Mouse (Mus musculus) CH12.LX (cell line): ENCODE measurements around the gene Tcp10c. TPM values are rescaled to one million over a fixed set of nuclear protein-coding genes. Genes with fewer than 3 reads are reported as not detected.
"Not testable (repeated sequence)": the region's sequence is repeated elsewhere in the genome, so short reads cannot be mapped to it uniquely, and the experiment has no call there.

ENCODE experiments used
- DNase-seq: peaks from one replicate; pipeline ENCODE4 v3.0.0-alpha.2; 2013; ENCODE audit errors: extremely low read depth
- H3K27ac ChIP-seq: 2 replicates; pipeline ENCODE4 v1.5.1; 2012; ENCODE audit warnings: low read depth, mild to moderate bottlenecking, control low read depth, moderate library complexity; ENCODE audit not compliant: insufficient read depth
- H3K27me3 ChIP-seq: replicated peaks from 2 replicates; pipeline ENCODE3; 2012; ENCODE audit warnings: inconsistent platforms
- H3K36me3 ChIP-seq, 2 experiments: replicated peaks in 1 of 2; 2 replicates each; pipeline versions ENCODE3 to v1.6.1; 2012; ENCODE audit warnings: inconsistent platforms in 1 of 2, low read length in 1 of 2, mild to moderate bottlenecking in 1 of 2, mixed read lengths in 1 of 2, moderate library complexity in 1 of 2; ENCODE audit not compliant: control insufficient read depth in 1 of 2, insufficient read depth in 1 of 2
- H3K4me1 ChIP-seq, 2 experiments: 2 replicates each; pipeline ENCODE4 v1.6.1; 2012; ENCODE audit warnings: inconsistent platforms in 1 of 2, moderate library complexity in 1 of 2; ENCODE audit not compliant: insufficient read depth in 2 of 2, control insufficient read depth in 1 of 2
- H3K4me2 ChIP-seq: 2 replicates; pipeline ENCODE4 v1.6.1; 2012; ENCODE audit warnings: low read depth, mild to moderate bottlenecking, control low read depth; ENCODE audit not compliant: poor library complexity, insufficient read depth, severe bottlenecking
- H3K4me3 ChIP-seq, 3 experiments: fragments of 150-350 bp in 1 of 3; sonication (generic) in 1 of 3; replicated peaks in 1 of 3; 2 replicates each; pipeline versions ENCODE3 to v1.5.1; 2011 to 2012; ENCODE audit warnings: low read depth in 2 of 3, low read length in 2 of 3, mild to moderate bottlenecking in 2 of 3, moderate library complexity in 2 of 3, control low read depth in 1 of 3, improper control_type of control experiment in 1 of 3, inconsistent platforms in 1 of 3, mixed read lengths in 1 of 3; ENCODE audit not compliant: poor library complexity in 1 of 3
- H3K79me2 ChIP-seq: replicated peaks from 2 replicates; pipeline ENCODE4 v1.6.1; 2012; ENCODE audit warnings: mild to moderate bottlenecking, moderate library complexity; ENCODE audit not compliant: control insufficient read depth, poor library complexity, insufficient read depth, severe bottlenecking; ENCODE audit errors: extremely low read depth
- H3K9ac ChIP-seq: 2 replicates; pipeline ENCODE4 v1.6.1; 2012; ENCODE audit warnings: low read depth, mild to moderate bottlenecking, control low read depth, moderate library complexity; ENCODE audit not compliant: insufficient read depth
- H3K9me3 ChIP-seq: replicated peaks from 2 replicates; pipeline ENCODE3; 2012; ENCODE audit warnings: low read length, inconsistent platforms, mixed read lengths
- dilution Hi-C: fragments of 300-500 bp; cut with MboI; formaldehyde crosslinking; loops from 2 replicates; pipeline ENCODE4 v1.14.3; 2020; ENCODE audit warnings: low sequenced_read_pairs; ENCODE audit not compliant: extremely low pct_unique_long_range_greater_than_20kb, extremely low pct_ligation_motif_present
- in situ Hi-C: fragments of 300-500 bp; cut with MboI; formaldehyde crosslinking; loops from 3 replicates; pipeline ENCODE4 v1.14.3; 2019; ENCODE audit warnings: low sequenced_read_pairs, low pct_ligation_motif_present, low pct_unique_long_range_greater_than_20kb, mixed read lengths
- polyA plus RNA-seq: library from polyadenylated mRNA; unstranded; fragments of >175 nt; gene quantifications from 2 replicates; pipeline ENCODE4 v1.2.1, GENCODE M21; 2012; ENCODE audit warnings: low read depth; ENCODE audit not compliant: insufficient read length
- total RNA-seq, 2 experiments: library from RNA; depleted of rRNA; stranded (reverse); fragments of 300-350 nt in 1 of 2; fragments of >200 nt in 1 of 2; gene quantifications; 2 replicates each; pipeline ENCODE4 v1.2.3; 2012 to 2014

The Tcp10c gene
- total RNA-seq (2012; rRNA removed) (0.04 TPM in 1 of 2 replicates, not detected in the other), total RNA-seq (2014; rRNA removed) (not detected in 2 replicates), polyA plus RNA-seq (0.44 TPM in 1 of 2 replicates, not detected in the other)

- H3K9ac ChIP-seq, DNase-seq, H3K4me1 ChIP-seq, dilution Hi-C loops, H3K9me3 ChIP-seq, in situ Hi-C loops, H3K27me3 ChIP-seq, H3K36me3 ChIP-seq, H3K4me2 ChIP-seq, H3K79me2 ChIP-seq: not testable (repeated sequence)
- Histone ChIP-seq H3K4me3 (peak within 1 kb of the TSS in 1 of 3 experiments; percentile 20), H3K27ac (peak within 1 kb of the TSS; percentile 26)
Measured at GRCm38 (mm10) chr17:13354521-13354920, at the start of gene Tcp10c. Gene Tcp10c, plus strand, starts transcription at chr17:13354572.

GRCm38 (mm10) chr17:13307852-13308251, 46.5 kb upstream of the Tcp10c start:
- H3K4me1 ChIP-seq, H3K27me3 ChIP-seq, H3K4me3 ChIP-seq, H3K27ac ChIP-seq, H3K9ac ChIP-seq, dilution Hi-C loops, H3K9me3 ChIP-seq, DNase-seq, H3K79me2 ChIP-seq, H3K4me2 ChIP-seq, H3K36me3 ChIP-seq, in situ Hi-C loops: not testable (repeated sequence)

DNA sequence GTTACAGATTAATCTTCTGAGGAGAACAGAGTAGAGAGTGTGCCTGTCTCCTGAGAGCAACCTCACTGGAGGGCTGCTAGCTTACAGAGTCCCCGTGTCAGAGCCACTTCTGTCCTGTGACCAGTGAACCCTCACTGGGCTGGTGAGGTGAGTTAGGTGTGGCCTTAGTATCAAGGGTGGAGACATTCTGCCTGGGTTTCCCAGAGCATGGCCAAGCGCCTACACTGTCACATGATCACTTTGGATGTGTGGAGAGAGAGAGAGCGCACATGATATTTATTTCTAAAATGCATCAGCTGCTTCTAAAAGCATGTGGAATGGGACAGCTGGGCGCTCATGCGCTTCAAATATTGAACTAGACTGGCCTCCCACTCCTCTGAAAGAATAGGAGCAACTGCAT, 46.0 kb upstream of the Tcp10c start:
- H3K4me1 ChIP-seq, H3K4me3 ChIP-seq, H3K27ac ChIP-seq, H3K4me2 ChIP-seq, DNase-seq, H3K9ac ChIP-seq, H3K79me2 ChIP-seq, H3K36me3 ChIP-seq, H3K9me3 ChIP-seq, in situ Hi-C loops, dilution Hi-C loops, H3K27me3 ChIP-seq: not testable (repeated sequence)

DNA sequence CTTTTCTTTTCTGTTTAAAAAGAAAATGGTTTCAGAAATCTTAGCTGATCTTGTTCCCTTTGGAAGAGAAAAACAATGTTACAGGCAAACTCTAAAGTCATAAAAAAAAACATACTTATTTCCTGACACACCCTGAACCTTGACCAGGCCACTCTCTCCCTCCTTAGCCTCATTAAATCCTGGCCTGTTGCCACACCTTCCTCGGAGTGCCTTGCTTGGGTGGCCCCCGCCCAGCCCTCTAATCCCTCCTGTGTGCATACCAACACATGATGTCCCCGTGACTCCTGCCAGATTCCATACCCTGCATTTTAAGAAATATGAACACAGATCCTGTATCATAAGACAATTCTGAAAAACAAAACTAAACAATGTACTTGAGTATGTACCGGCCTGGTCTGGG, 45.6 kb upstream of the Tcp10c start:
- dilution Hi-C loops, H3K4me2 ChIP-seq, H3K9ac ChIP-seq, H3K4me3 ChIP-seq, in situ Hi-C loops, H3K27me3 ChIP-seq, H3K79me2 ChIP-seq, H3K27ac ChIP-seq, DNase-seq, H3K4me1 ChIP-seq, H3K36me3 ChIP-seq, H3K9me3 ChIP-seq: not testable (repeated sequence)

DNA sequence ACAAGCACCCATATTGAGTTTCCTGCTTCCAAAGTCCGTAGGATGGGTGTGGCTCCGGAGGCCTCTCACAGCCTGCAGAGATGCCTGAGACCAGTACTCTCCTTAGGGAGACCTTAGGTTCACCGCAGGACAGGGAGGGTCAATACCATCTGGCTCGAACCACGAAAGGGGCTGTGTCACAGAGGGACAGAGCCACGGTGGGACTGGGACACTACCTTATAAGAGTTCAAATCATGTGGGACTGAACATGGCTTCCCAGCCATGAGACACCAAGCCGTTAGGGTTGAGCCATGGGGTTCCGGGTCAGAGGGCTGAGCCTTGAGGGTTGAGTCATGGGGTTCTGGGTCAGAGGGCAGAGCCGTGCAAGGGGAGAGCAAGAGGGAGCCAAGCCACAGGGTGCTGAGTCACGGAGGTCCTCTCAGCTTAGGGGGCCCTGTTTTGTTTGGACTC, 45.2 kb upstream of the Tcp10c start:
- H3K27ac ChIP-seq, in situ Hi-C loops, H3K4me2 ChIP-seq, dilution Hi-C loops, H3K9me3 ChIP-seq, H3K27me3 ChIP-seq, H3K79me2 ChIP-seq, DNase-seq, H3K36me3 ChIP-seq, H3K4me1 ChIP-seq, H3K9ac ChIP-seq, H3K4me3 ChIP-seq: not testable (repeated sequence)

- H3K4me1 ChIP-seq, in situ Hi-C loops, H3K27me3 ChIP-seq, H3K36me3 ChIP-seq, DNase-seq, H3K9ac ChIP-seq, H3K4me2 ChIP-seq, H3K27ac ChIP-seq, dilution Hi-C loops, H3K9me3 ChIP-seq, H3K4me3 ChIP-seq, H3K79me2 ChIP-seq: not testable (repeated sequence)
Measured at GRCm38 (mm10) chr17:13329967-13330366, 24.4 kb upstream of the Tcp10c start.
